In the genomic region with DNA sequence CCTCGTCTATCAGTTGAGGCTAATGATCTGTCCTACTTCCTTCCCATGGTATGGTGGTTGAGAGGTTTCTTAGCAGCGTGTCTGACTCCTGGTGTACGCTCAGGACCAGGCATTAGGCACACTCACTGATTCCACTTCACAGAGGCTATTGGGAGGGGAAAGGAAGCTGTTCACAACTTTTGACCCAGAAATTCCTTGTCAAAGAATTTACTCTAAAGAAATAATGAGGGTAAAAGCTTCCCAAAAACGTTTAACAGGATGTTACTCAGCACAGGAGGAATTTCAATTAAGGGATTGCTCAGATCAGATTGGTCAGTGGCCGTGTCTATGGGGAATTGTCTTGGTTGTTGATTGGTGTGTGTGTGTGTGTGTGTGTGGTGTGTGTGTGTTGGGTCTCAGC, we compare ENCODE assay signal across 21 mouse cellular contexts. TPM values are rescaled to one million over a fixed set of nuclear protein-coding genes. Genes with fewer than 3 reads are reported as not detected.
DNase-seq lines count a peak whose midpoint lies in the region; ATAC-seq lines count a peak whose summit lies in the region.
"Had no signal": no experiment of that assay in that cellular context is flagged by ENCODE, and none has a peak within 500 bp of the region (broad histone marks: within the 10 kb centered on the region; RNA-seq: fewer than 3 reads in every experiment).

No protein-coding gene starts in this region.

- no peak overlapping the region for H3K27ac ChIP-seq in heart, embryonic 11.5 days (ENCODE audit: low read depth, low read length)
- H3K27ac ChIP-seq in brown adipose tissue, adult 24 weeks (replicated peaks; ENCODE audit: low read depth, low read length), result peak overlapping the region; percentile 60; the same call in 1 of the 2 replicates
- H3K27ac ChIP-seq: embryonic facial prominence, embryonic 12.5 days; forebrain, embryonic 15.5 days; hindbrain, embryonic 14.5 days had no signal

- H3K9me3 ChIP-seq in heart, embryonic 11.5 days (replicated peaks; ENCODE audit: control insufficient read depth, low read length), result no peaks in the 10 kb centered on the region
- H3K9me3 ChIP-seq: embryonic facial prominence, embryonic 12.5 days; forebrain, embryonic 15.5 days had no signal

- no peaks in the 10 kb centered on the region for H3K27me3 ChIP-seq in heart, embryonic 11.5 days (ENCODE audit: control insufficient read depth, insufficient read depth, low read length)
- H3K27me3 ChIP-seq: CH12.LX; embryonic facial prominence, embryonic 12.5 days; forebrain, embryonic 15.5 days had no signal

- H3K4me1 ChIP-seq in heart, embryonic 11.5 days (ENCODE audit: control insufficient read depth, insufficient read depth, low read length), result peaks cover 3% of the 10 kb centered on the region; the same call in 1 of the 2 replicates
- no peaks in the 10 kb centered on the region for H3K4me1 ChIP-seq in brown adipose tissue, adult 24 weeks (ENCODE audit: control insufficient read depth, insufficient read depth, insufficient read length, low read length)
- H3K4me1 ChIP-seq: embryonic facial prominence, embryonic 12.5 days; forebrain, embryonic 15.5 days had no signal

- H3K4me3 ChIP-seq in heart, embryonic 11.5 days (ENCODE audit: low read depth, low read length), result no peak overlapping the region
- H3K4me3 ChIP-seq in brown adipose tissue, adult 24 weeks (ENCODE audit: insufficient read depth, low read depth, low read length), result no peak overlapping the region
- H3K4me3 ChIP-seq: embryonic facial prominence, embryonic 12.5 days; forebrain, embryonic 15.5 days had no signal

- H3K4me2 ChIP-seq in heart, embryonic 11.5 days, result no peak overlapping the region
- H3K4me2 ChIP-seq: embryonic facial prominence, embryonic 12.5 days; forebrain, embryonic 15.5 days; hindbrain, embryonic 14.5 days had no signal

- H3K36me3 ChIP-seq in heart, embryonic 11.5 days (ENCODE audit: control insufficient read depth, insufficient read depth, low read length), result no peaks in the 10 kb centered on the region
- H3K36me3 ChIP-seq: embryonic facial prominence, embryonic 12.5 days; forebrain, embryonic 15.5 days had no signal

- ATAC-seq in heart, embryonic 11.5 days (replicated peaks; ENCODE audit: insufficient number of reproducible peaks, low FRiP score, low TSS enrichment), result no peak
- ATAC-seq: forebrain, embryonic 15.5 days had no signal

- DNase-seq in heart, adult 11 months, result peak; percentile 60
- DNase-seq in 3T3-L1 (ENCODE audit: low read depth, low spot score), result peak; percentile 45
- peak; percentile 15 for DNase-seq in retina, postnatal 1 day
- no peak for DNase-seq in ovary, postnatal 36 days (ENCODE audit: low spot score)
- no peak for DNase-seq in c-Kit-positive CD71-positive TER-119-positive erythroid progenitor cells, embryonic 14.5 days (ENCODE audit: low spot score)
- DNase-seq: adrenal gland, adult 2 months; adrenal gland, postnatal 25 days; cerebellum, adult 11-12 months; cerebellum, adult 9-10 months; cerebellum, postnatal 25 days; gastrocnemius, postnatal 14 days; heart, postnatal 10 days; heart, postnatal 4 days had no signal

- H3K9ac ChIP-seq in heart, embryonic 11.5 days (ENCODE audit: low read depth, low read length), result no peak overlapping the region
- H3K9ac ChIP-seq: embryonic facial prominence, embryonic 12.5 days; forebrain, embryonic 15.5 days; hindbrain, embryonic 14.5 days had no signal

- 53% methylated on average over 5 of the region's 5 CpGs for WGBS in heart, embryonic 11.5 days (ENCODE audit: insufficient replicate concordance)

RNA-seq across cellular contexts. Expression of gene Tmem273, which starts 1.9 kb away (rescaled TPM):
- polyA plus RNA-seq in heart, embryonic 11.5 days (2014; fragmentation: Nextera tagmentation; extraction: Ambion mirVana), result 0.44 and 0.63 TPM in 2 replicates
- 1.1 TPM in 1 of 2 replicates, not detected in the other for polyA plus RNA-seq in brown adipose tissue, adult 24 weeks (2012; ENCODE audit: insufficient read depth, insufficient read length, missing spikeins)
- polyA plus RNA-seq: forebrain, embryonic 11.5 days had no signal

RNA-seq across cellular contexts. Expression of gene Fam170b, which starts 46.1 kb away (rescaled TPM):
- not detected in 2 replicates for polyA plus RNA-seq in heart, embryonic 11.5 days (2014; fragmentation: Nextera tagmentation; extraction: Ambion mirVana)
- polyA plus RNA-seq in brown adipose tissue, adult 24 weeks (2012; ENCODE audit: insufficient read depth, insufficient read length, missing spikeins), result not detected in 2 replicates
- polyA plus RNA-seq: cortical plate, adult 2 months; embryonic facial prominence, embryonic 12.5 days; forebrain, embryonic 11.5 days; forebrain, embryonic 15.5 days; hindbrain, embryonic 14.5 days had no signal

Comparison
In these comparisons a context has a peak if more than half of its experiments do, and no peak if none do; other contexts are left out.
1. DNase-seq: peak in heart, adult 11 months (single experiment), 3T3-L1 (single experiment) and retina, postnatal 1 day (single experiment); none in ovary, postnatal 36 days (single experiment) and c-Kit-positive CD71-positive TER-119-positive erythroid progenitor cells, embryonic 14.5 days (single experiment).